Mouse (Mus musculus) hindbrain, embryonic 13.5 days (tissue): ENCODE measurements at regions not wholly inside any gene's neighbourhood (a gene's known extent, or its start where the extent isn't known, plus 50 kb on each side); places are given as distances from the start of the nearest gene placed in this dataset.

Experiments used
- ATAC-seq: fragments of 200-750 bp; cut with Nextera tagmentation; 2 replicates; pipeline ENCODE4 v1.8.0; 2017; ENCODE audit warnings: moderate TSS enrichment; ENCODE audit not compliant: low FRiP score
- H3K27ac ChIP-seq: fragments of 300-500 bp; sonication (generic); 2 replicates; pipeline ENCODE4 v1.5.1; 2015; ENCODE audit warnings: inconsistent platforms, mild to moderate bottlenecking, moderate library complexity
- H3K27me3 ChIP-seq: fragments of 300-500 bp; sonication (generic); 2 replicates; pipeline ENCODE4 v1.6.1; 2015; ENCODE audit warnings: mild to moderate bottlenecking, inconsistent platforms
- H3K36me3 ChIP-seq: fragments of 300-500 bp; sonication (generic); 2 replicates; pipeline ENCODE4 v1.6.1; 2015; ENCODE audit warnings: mild to moderate bottlenecking, inconsistent platforms
- H3K4me1 ChIP-seq: fragments of 300-500 bp; sonication (generic); replicated peaks from 2 replicates; pipeline ENCODE4 v1.6.1; 2015; ENCODE audit warnings: inconsistent platforms
- H3K4me2 ChIP-seq: fragments of 300-500 bp; sonication (generic); 2 replicates; pipeline ENCODE4 v1.6.1; 2015; ENCODE audit warnings: inconsistent platforms, mild to moderate bottlenecking, moderate library complexity
- H3K4me3 ChIP-seq: fragments of 300-500 bp; sonication (generic); 2 replicates; pipeline ENCODE4 v1.5.1; 2015; ENCODE audit warnings: mild to moderate bottlenecking, inconsistent platforms
- H3K9ac ChIP-seq: fragments of 300-500 bp; sonication (generic); 2 replicates; pipeline ENCODE4 v1.6.1; 2015; ENCODE audit warnings: mild to moderate bottlenecking, inconsistent platforms
- H3K9me3 ChIP-seq: fragments of 300-500 bp; sonication (generic); 2 replicates; pipeline ENCODE4 v1.6.1; 2016; ENCODE audit warnings: inconsistent platforms
- WGBS: fragments of 180-500 bp; shearing (Covaris S2); methylation state at CpG from one replicate; pipeline ENCODE4 v1.1.7; 2015; 5-methylcytosine and 5-hydroxymethylcytosine counted together

DNA sequence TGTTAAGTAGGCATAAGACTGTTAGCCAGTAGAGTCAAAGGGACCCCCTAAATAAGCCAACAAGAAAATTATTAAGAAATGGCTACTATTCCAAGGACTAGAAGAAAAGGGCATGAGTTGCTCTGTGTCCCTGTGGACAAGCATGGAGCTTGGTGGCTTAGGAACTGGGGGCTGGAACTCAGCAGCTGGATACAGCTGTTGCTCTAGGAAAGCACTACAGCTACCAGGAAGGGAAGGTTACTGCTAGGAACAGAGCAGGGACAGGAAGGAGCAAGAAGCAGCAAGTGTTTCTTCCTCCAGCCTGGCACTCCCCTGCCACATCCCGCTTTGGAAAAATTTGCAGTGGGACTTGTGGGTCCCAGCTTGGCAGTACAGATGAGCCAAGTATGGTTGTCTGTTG is 95.0 kb upstream of the Stc2 start:
- Histone ChIP-seq H3K4me1 (no peaks in the 10 kb centered on the region), H3K4me3 (no peak overlapping the region), H3K9ac (no peak overlapping the region), H3K36me3 (no peaks in the 10 kb centered on the region), H3K9me3 (no peaks in the 10 kb centered on the region), H3K4me2 (no peak overlapping the region), H3K27ac (no peak overlapping the region), H3K27me3 (no peaks in the 10 kb centered on the region)
- ATAC-seq: no peak
- 100% methylated on average over 1 of the region's 1 CpGs for WGBS

DNA sequence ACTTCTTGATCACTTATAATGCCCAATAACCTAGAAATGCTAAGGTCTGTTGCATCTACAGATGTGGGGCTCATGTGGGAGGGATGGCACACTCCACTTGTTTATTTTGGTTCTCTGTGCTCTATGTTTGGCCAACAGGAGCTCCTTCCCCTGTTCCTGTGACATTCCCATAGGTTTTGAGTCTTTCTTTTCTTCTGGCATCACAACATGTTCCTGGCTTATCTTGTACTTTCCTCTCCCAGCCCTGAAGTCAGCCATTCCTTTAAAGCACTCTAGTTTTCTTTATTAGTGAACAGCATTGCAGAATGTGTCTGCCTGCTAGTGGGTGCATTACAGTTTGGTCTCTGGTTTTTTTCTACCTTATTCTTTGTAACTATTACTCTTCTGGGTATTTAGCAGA is 92.6 kb upstream of the Stc2 start:
- Histone ChIP-seq H3K36me3 (no peaks in the 10 kb centered on the region), H3K27me3 (no peaks in the 10 kb centered on the region), H3K4me2 (no peak overlapping the region), H3K4me3 (no peak overlapping the region), H3K9ac (no peak overlapping the region), H3K27ac (no peak overlapping the region), H3K9me3 (peaks cover 3% of the 10 kb centered on the region; the same call in 1 of the 2 replicates), H3K4me1 (no peaks in the 10 kb centered on the region)
- no peak for ATAC-seq

- no peaks in the 10 kb centered on the region for H3K4me1 ChIP-seq
- no peaks in the 10 kb centered on the region for H3K27me3 ChIP-seq
- H3K4me3 ChIP-seq: no peak overlapping the region
- peaks cover 3% of the 10 kb centered on the region; the same call in 1 of the 2 replicates for H3K9me3 ChIP-seq
- no peak overlapping the region for H3K9ac ChIP-seq
- no peaks in the 10 kb centered on the region for H3K36me3 ChIP-seq
- no peak for ATAC-seq
- H3K27ac ChIP-seq: no peak overlapping the region
- 84% methylated on average over 4 of the region's 4 CpGs for WGBS
- H3K4me2 ChIP-seq: no peak overlapping the region
These were observed 92.0 kb upstream of the Stc2 start for GRCm38 (mm10) chr11:31461824-31462223.

DNA sequence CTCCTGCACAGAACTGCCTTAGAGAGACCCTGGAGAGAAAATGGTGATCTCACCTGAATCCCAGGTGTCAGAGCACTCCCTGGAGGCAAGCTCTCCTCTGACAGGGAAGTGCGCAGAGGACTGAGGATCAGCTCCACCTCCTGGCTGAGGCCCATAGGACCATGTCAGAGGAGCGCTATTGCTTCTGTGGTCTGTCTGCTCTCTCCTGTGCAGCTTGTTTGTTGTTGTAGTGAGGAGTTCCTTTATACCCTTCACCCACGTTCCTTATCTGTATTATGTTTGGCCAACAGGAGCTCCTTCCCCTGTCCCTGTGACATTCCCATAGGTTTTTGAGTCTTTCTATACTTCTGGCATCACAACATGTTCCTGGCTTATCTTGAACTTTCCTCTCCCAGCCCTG is 91.5 kb upstream of the Stc2 start:
- Histone ChIP-seq H3K4me1 (no peaks in the 10 kb centered on the region), H3K27ac (no peak overlapping the region), H3K9me3 (peaks cover 3% of the 10 kb centered on the region; the same call in 1 of the 2 replicates), H3K9ac (no peak overlapping the region), H3K36me3 (no peaks in the 10 kb centered on the region), H3K4me3 (no peak overlapping the region), H3K4me2 (no peak overlapping the region), H3K27me3 (no peaks in the 10 kb centered on the region)
- no peak for ATAC-seq
- WGBS: 83% methylated on average over 3 of the region's 3 CpGs

- no peaks in the 10 kb centered on the region for H3K4me1 ChIP-seq
- H3K27ac ChIP-seq: no peak overlapping the region
- H3K9me3 ChIP-seq: 0 out of 2 replicates have a peak, but pooled peaks cover 2% of the 10 kb centered on the region
- H3K36me3 ChIP-seq: no peaks in the 10 kb centered on the region
- H3K9ac ChIP-seq: no peak overlapping the region
- no peak for ATAC-seq
- 90% methylated on average over 2 of the region's 2 CpGs for WGBS
- H3K27me3 ChIP-seq: no peaks in the 10 kb centered on the region
- H3K4me3 ChIP-seq: no peak overlapping the region
- no peak overlapping the region for H3K4me2 ChIP-seq
These were observed 57.5 kb upstream of the Stc2 start for GRCm38 (mm10) chr11:31427374-31427773.
